8 mouse cellular contexts compared by ENCODE assay signal in genomic region chrX:48341621-48342161, GRCm38 (mm10). TPM values are rescaled to one million over a fixed set of nuclear protein-coding genes. Genes with fewer than 3 reads are reported as not detected.
DNase-seq lines count a peak whose midpoint lies in the region; ATAC-seq and TF ChIP-seq lines count a peak whose summit lies in the region.

No protein-coding gene starts in this region.

- H3K4me3 ChIP-seq in brown adipose tissue, adult 24 weeks (ENCODE audit: insufficient read depth, low read depth, low read length), result peak overlapping the region; percentile 91
- H3K4me3 ChIP-seq in gastrocnemius, adult 2 months, result peak overlapping the region; percentile 82
- peak overlapping the region; percentile 44 for H3K4me3 ChIP-seq in hindbrain, embryonic 14.5 days (replicated peaks; ENCODE audit: low read length)
- peak overlapping the region; percentile 56 for H3K4me3 ChIP-seq in limb, embryonic 15.5 days
- peak overlapping the region; percentile 43 for H3K4me3 ChIP-seq in midbrain, postnatal 0 days (ENCODE audit: low read depth, low read length)

- H3K4me2 ChIP-seq in hindbrain, embryonic 14.5 days (replicated peaks), result peak overlapping the region; percentile 62
- H3K4me2 ChIP-seq in limb, embryonic 15.5 days, result peak overlapping the region; percentile 74
- H3K4me2 ChIP-seq in midbrain, postnatal 0 days (ENCODE audit: low read depth, low read length, poor library complexity, severe bottlenecking), result peak overlapping the region; percentile 76

- DNase-seq in cerebellum, adult 11-12 months, result peak; percentile 48
- DNase-seq in gastrocnemius, adult 2 months, result peak; percentile 80
- no peak for DNase-seq in hindbrain, embryonic 14.5 days (ENCODE audit: low spot score)
- DNase-seq in midbrain, postnatal 0 days (ENCODE audit: low spot score), result peak; percentile 3
- peak; percentile 7 to 11 for DNase-seq in thymus, postnatal 10 days (ENCODE audit: low spot score in 2 of 2)

- no peaks in the 10 kb centered on the region for H3K36me3 ChIP-seq in hindbrain, embryonic 14.5 days (replicated peaks; ENCODE audit: control insufficient read depth, insufficient read depth)
- no peaks in the 10 kb centered on the region for H3K36me3 ChIP-seq in limb, embryonic 15.5 days
- H3K36me3 ChIP-seq in midbrain, postnatal 0 days (ENCODE audit: insufficient read depth, low read length), result no peaks in the 10 kb centered on the region

- H3K9ac ChIP-seq in hindbrain, embryonic 14.5 days, result peak overlapping the region; percentile 47
- H3K9ac ChIP-seq in limb, embryonic 15.5 days, result peak overlapping the region; percentile 58
- H3K9ac ChIP-seq in midbrain, postnatal 0 days (replicated peaks; ENCODE audit: low read length, poor library complexity, severe bottlenecking), result peak overlapping the region; percentile 51; the same call in 1 of the 2 replicates

- ATAC-seq in cerebellum, adult (ENCODE audit: insufficient number of reproducible peaks, low FRiP score, low TSS enrichment), result no peak
- no peak for ATAC-seq in hindbrain, embryonic 14.5 days (ENCODE audit: low FRiP score)
- peak; percentile 60 for ATAC-seq in limb, embryonic 15.5 days (ENCODE audit: insufficient number of reproducible peaks, low FRiP score, low TSS enrichment, low read depth)
- ATAC-seq in midbrain, postnatal 0 days (ENCODE audit: low FRiP score), result no peak

- H3K4me1 ChIP-seq in brown adipose tissue, adult 24 weeks (ENCODE audit: control insufficient read depth, insufficient read depth, insufficient read length, low read length), result no peaks in the 10 kb centered on the region
- H3K4me1 ChIP-seq in hindbrain, embryonic 14.5 days (replicated peaks; ENCODE audit: control insufficient read depth, insufficient read depth, low read length), result no peaks in the 10 kb centered on the region; the same call in 1 of the 2 replicates
- H3K4me1 ChIP-seq in limb, embryonic 15.5 days, result 0 out of 2 replicates have a peak, but pooled peaks cover 3% of the 10 kb centered on the region
- no peaks in the 10 kb centered on the region for H3K4me1 ChIP-seq in midbrain, postnatal 0 days (ENCODE audit: insufficient read depth, low read length)

- 0 out of 2 replicates have a peak, but pooled peaks cover 3% of the 10 kb centered on the region for H3K27me3 ChIP-seq in hindbrain, embryonic 14.5 days (ENCODE audit: control insufficient read depth, insufficient read depth, low read length)
- H3K27me3 ChIP-seq in limb, embryonic 15.5 days, result no peaks in the 10 kb centered on the region; the same call in 1 of the 2 replicates
- no peaks in the 10 kb centered on the region for H3K27me3 ChIP-seq in midbrain, postnatal 0 days (ENCODE audit: insufficient read depth, low read length)

- no peak overlapping the region for H3K27ac ChIP-seq in brown adipose tissue, adult 24 weeks (replicated peaks; ENCODE audit: low read depth, low read length)
- H3K27ac ChIP-seq in gastrocnemius, adult 2 months, result peak overlapping the region; percentile 77
- H3K27ac ChIP-seq in hindbrain, embryonic 14.5 days, result no peak overlapping the region
- H3K27ac ChIP-seq in limb, embryonic 15.5 days, result peak overlapping the region; percentile 84
- no peak overlapping the region for H3K27ac ChIP-seq in midbrain, postnatal 0 days (ENCODE audit: low read depth, low read length)

- 16% methylated on average over 27 of the region's 73 CpGs for WGBS in hindbrain, embryonic 14.5 days
- WGBS in limb, embryonic 15.5 days, result 19% methylated on average over 46 of the region's 73 CpGs
- 29% methylated on average over 27 of the region's 73 CpGs for WGBS in midbrain, postnatal 0 days

- intact Hi-C loops in gastrocnemius, adult 2 months (cut with DNase I), result loop anchor here (2.0 to 5.0 kb wide), 2 partner anchors 57 to 171 kb away; partner anchors contain the start of gene Aifm1

- no peaks in the 10 kb centered on the region for H3K9me3 ChIP-seq in hindbrain, embryonic 14.5 days (ENCODE audit: control insufficient read depth, low read length)
- no peaks in the 10 kb centered on the region for H3K9me3 ChIP-seq in limb, embryonic 15.5 days
- H3K9me3 ChIP-seq in midbrain, postnatal 0 days (ENCODE audit: low read length), result no peaks in the 10 kb centered on the region

- TF ChIP-seq CTCF in gastrocnemius, adult 2 months (IDR thresholded peaks at IDR 0.05), result no peak
- TF ChIP-seq CTCF in midbrain, postnatal 0 days (IDR thresholded peaks at IDR 0.05), result no peak

RNA-seq across cellular contexts. Expression of gene Bcorl1, which starts 0.5 kb away (rescaled TPM):
- polyA plus RNA-seq in brown adipose tissue, adult 24 weeks (2012; ENCODE audit: insufficient read depth, insufficient read length, missing spikeins), result 4.0 and 8.8 TPM in 2 replicates
- 1 to 10 TPM; 6.7 to 7.0 TPM for total RNA-seq in gastrocnemius, adult 2 months (2021)
- 6.9 and 8.1 TPM in 2 replicates for polyA plus RNA-seq in hindbrain, embryonic 14.5 days (2014; fragmentation: Nextera tagmentation; extraction: Ambion mirVana)
- 5.3 and 5.9 TPM in 2 replicates for polyA plus RNA-seq in limb, embryonic 15.5 days (2015; fragmentation: Nextera tagmentation; extraction: Ambion mirVana)
- total RNA-seq in midbrain, postnatal 0 days (2014; rRNA removed), result 10.5 and 13.5 TPM in 2 replicates
- polyA plus RNA-seq in midbrain, postnatal 0 days (2015; fragmentation: Nextera tagmentation; extraction: Ambion mirVana), result 4.6 and 4.7 TPM in 2 replicates

Comparison
In these comparisons a context has a peak if more than half of its experiments do, and no peak if none do; other contexts are left out.
1. H3K27ac ChIP-seq: peak in gastrocnemius, adult 2 months (single experiment) and limb, embryonic 15.5 days (single experiment); none in brown adipose tissue, adult 24 weeks (single experiment), hindbrain, embryonic 14.5 days (single experiment) and midbrain, postnatal 0 days (single experiment).
2. Peak in every context shown above with its lines, with median percentiles within 50 percentile points of each other: H3K4me3 ChIP-seq, H3K4me2 ChIP-seq and H3K9ac ChIP-seq.